ENCODE assay signal across 24 mouse cellular contexts in genomic region chr10:77569481-77569880, GRCm38 (mm10). TPM values are rescaled to one million over a fixed set of nuclear protein-coding genes. Genes with fewer than 3 reads are reported as not detected.
DNase-seq lines count a peak whose midpoint lies in the region; ATAC-seq and TF ChIP-seq lines count a peak whose summit lies in the region.
"Had no signal": no experiment of that assay in that cellular context is flagged by ENCODE, and none has a peak within 500 bp of the region (broad histone marks: within the 10 kb centered on the region; RNA-seq: fewer than 3 reads in every experiment).

No protein-coding gene starts in this region.

- TF ChIP-seq CTCF in liver, postnatal 0 days (IDR thresholded peaks at IDR 0.05; ENCODE audit: low read depth), result no peak
- TF ChIP-seq CTCF in stomach, postnatal 0 days (IDR thresholded peaks at IDR 0.05; ENCODE audit: low read depth), result no peak

- H3K9ac ChIP-seq in liver, postnatal 0 days (replicated peaks), result no peak overlapping the region
- no peak overlapping the region for H3K9ac ChIP-seq in liver, embryonic 11.5 days (ENCODE audit: low read depth, low read length)
- H3K9ac ChIP-seq in intestine, embryonic 15.5 days, result 0 out of 2 replicates have a peak overlapping the region, but pooled peaks have one; percentile 18
- no peak overlapping the region for H3K9ac ChIP-seq in stomach, postnatal 0 days (ENCODE audit: low read length)
- H3K9ac ChIP-seq: forebrain, embryonic 15.5 days; heart, embryonic 15.5 days; limb, embryonic 12.5 days; liver, embryonic 14.5 days had no signal

- ATAC-seq in liver, postnatal 0 days, result no peak
- ATAC-seq in liver, embryonic 11.5 days (replicated peaks; ENCODE audit: low FRiP score), result no peak
- peak; percentile 40 for ATAC-seq in intestine, embryonic 15.5 days
- ATAC-seq in stomach, postnatal 0 days (ENCODE audit: low FRiP score, low TSS enrichment), result no peak
- ATAC-seq: activated CD4-positive, CD25-positive, alpha-beta regulatory T cell, adult 4 months; forebrain, embryonic 15.5 days; hindbrain, postnatal 0 days had no signal

- no peaks in the 10 kb centered on the region for H3K9me3 ChIP-seq in liver, postnatal 0 days (ENCODE audit: low read length)
- H3K9me3 ChIP-seq in liver, embryonic 11.5 days (ENCODE audit: control insufficient read depth, low read length), result no peaks in the 10 kb centered on the region
- H3K9me3 ChIP-seq in embryonic facial prominence, embryonic 10.5 days, result no peaks in the 10 kb centered on the region
- H3K9me3 ChIP-seq in intestine, embryonic 15.5 days, result no peaks in the 10 kb centered on the region
- no peaks in the 10 kb centered on the region for H3K9me3 ChIP-seq in stomach, postnatal 0 days (ENCODE audit: control insufficient read depth, low read length)
- H3K9me3 ChIP-seq: forebrain, embryonic 15.5 days; heart, embryonic 15.5 days; limb, embryonic 12.5 days; midbrain, embryonic 10.5 days had no signal

- no peak for TF ChIP-seq EP300 in liver, postnatal 0 days (IDR thresholded peaks at IDR 0.05; ENCODE audit: low read depth)
- TF ChIP-seq EP300 in stomach, postnatal 0 days (optimal IDR thresholded peaks at IDR 0.05), result no peak

- H3K36me3 ChIP-seq in liver, postnatal 0 days (replicated peaks; ENCODE audit: insufficient read depth, low read length), result no peaks in the 10 kb centered on the region
- no peaks in the 10 kb centered on the region for H3K36me3 ChIP-seq in liver, embryonic 11.5 days (ENCODE audit: control insufficient read depth, insufficient read depth, low read length)
- H3K36me3 ChIP-seq in embryonic facial prominence, embryonic 10.5 days (replicated peaks), result no peaks in the 10 kb centered on the region
- H3K36me3 ChIP-seq in intestine, embryonic 15.5 days, result no peaks in the 10 kb centered on the region
- H3K36me3 ChIP-seq in stomach, postnatal 0 days (ENCODE audit: control insufficient read depth, insufficient read depth, low read length), result no peaks in the 10 kb centered on the region
- H3K36me3 ChIP-seq: forebrain, embryonic 15.5 days; heart, embryonic 15.5 days; limb, embryonic 12.5 days; midbrain, embryonic 10.5 days had no signal

- peak overlapping the region; percentile 70; the same call in 1 of the 2 replicates for H3K27ac ChIP-seq in liver, postnatal 0 days (ENCODE audit: low read depth)
- H3K27ac ChIP-seq in liver, embryonic 11.5 days (ENCODE audit: low read depth, low read length), result no peak overlapping the region
- peak overlapping the region; percentile 63 for H3K27ac ChIP-seq in embryonic facial prominence, embryonic 10.5 days (replicated peaks)
- peak overlapping the region; percentile 87 for H3K27ac ChIP-seq in intestine, embryonic 15.5 days
- H3K27ac ChIP-seq in stomach, postnatal 0 days (replicated peaks), result peak overlapping the region; percentile 72
- H3K27ac ChIP-seq: forebrain, embryonic 15.5 days; heart, embryonic 15.5 days; hindbrain, postnatal 0 days; limb, embryonic 12.5 days; liver, embryonic 14.5 days; midbrain, embryonic 10.5 days had no signal

- peaks cover 14% of the 10 kb centered on the region for H3K4me1 ChIP-seq in liver, postnatal 0 days (ENCODE audit: insufficient read depth)
- no peaks in the 10 kb centered on the region for H3K4me1 ChIP-seq in liver, embryonic 11.5 days (replicated peaks; ENCODE audit: control insufficient read depth, insufficient read depth, low read length)
- peaks cover 20% of the 10 kb centered on the region for H3K4me1 ChIP-seq in embryonic facial prominence, embryonic 10.5 days
- H3K4me1 ChIP-seq in intestine, embryonic 15.5 days (replicated peaks), result peaks cover 14% of the 10 kb centered on the region
- H3K4me1 ChIP-seq in stomach, postnatal 0 days (replicated peaks; ENCODE audit: control insufficient read depth, insufficient read depth), result no peaks in the 10 kb centered on the region; the same call in 1 of the 2 replicates
- H3K4me1 ChIP-seq: forebrain, embryonic 15.5 days; heart, embryonic 15.5 days had no signal

- H3K4me2 ChIP-seq in liver, postnatal 0 days (ENCODE audit: low read depth, low read length), result no peak overlapping the region
- H3K4me2 ChIP-seq in liver, embryonic 11.5 days, result no peak overlapping the region
- peak overlapping the region; percentile 46 for H3K4me2 ChIP-seq in intestine, embryonic 15.5 days (replicated peaks)
- no peak overlapping the region for H3K4me2 ChIP-seq in stomach, postnatal 0 days (replicated peaks; ENCODE audit: low read depth)
- H3K4me2 ChIP-seq: forebrain, embryonic 15.5 days; heart, embryonic 15.5 days; limb, embryonic 12.5 days had no signal

- 56% methylated on average over 7 of the region's 7 CpGs for WGBS in liver, postnatal 0 days (ENCODE audit: insufficient replicate concordance)
- WGBS in liver, embryonic 11.5 days, result 44% methylated on average over 7 of the region's 7 CpGs
- 41% methylated on average over 7 of the region's 7 CpGs for WGBS in embryonic facial prominence, embryonic 10.5 days
- 30% methylated on average over 7 of the region's 7 CpGs for WGBS in intestine, embryonic 15.5 days
- WGBS in stomach, postnatal 0 days, result 19% methylated on average over 7 of the region's 7 CpGs

- H3K4me3 ChIP-seq in liver, postnatal 0 days (ENCODE audit: low read depth, low read length), result no peak overlapping the region
- H3K4me3 ChIP-seq in liver, embryonic 11.5 days (ENCODE audit: low read depth, low read length), result no peak overlapping the region
- no peak overlapping the region for H3K4me3 ChIP-seq in embryonic facial prominence, embryonic 10.5 days
- no peak overlapping the region for H3K4me3 ChIP-seq in intestine, embryonic 15.5 days (replicated peaks)
- H3K4me3 ChIP-seq in stomach, postnatal 0 days (ENCODE audit: low read depth, low read length), result no peak overlapping the region
- H3K4me3 ChIP-seq: forebrain, embryonic 15.5 days; heart, embryonic 15.5 days; limb, embryonic 12.5 days; midbrain, embryonic 10.5 days had no signal

- no peaks in the 10 kb centered on the region for H3K27me3 ChIP-seq in liver, postnatal 0 days (ENCODE audit: insufficient read depth, low read length)
- H3K27me3 ChIP-seq in liver, embryonic 11.5 days (replicated peaks; ENCODE audit: control insufficient read depth, insufficient read depth, low read length), result no peaks in the 10 kb centered on the region
- no peaks in the 10 kb centered on the region for H3K27me3 ChIP-seq in embryonic facial prominence, embryonic 10.5 days (replicated peaks; ENCODE audit: low read depth, poor library complexity, severe bottlenecking)
- no peaks in the 10 kb centered on the region for H3K27me3 ChIP-seq in intestine, embryonic 15.5 days (replicated peaks)
- H3K27me3 ChIP-seq in stomach, postnatal 0 days (ENCODE audit: control insufficient read depth, insufficient read depth, low read length), result no peaks in the 10 kb centered on the region
- H3K27me3 ChIP-seq: forebrain, embryonic 15.5 days; heart, embryonic 15.5 days had no signal

- no peak for DNase-seq in liver, postnatal 0 days
- DNase-seq in liver, embryonic 11.5 days (ENCODE audit: low spot score), result no peak
- DNase-seq in embryonic facial prominence, embryonic 10.5 days (ENCODE audit: low spot score), result peak; percentile 26
- DNase-seq in stomach, postnatal 0 days (ENCODE audit: low spot score), result no peak
- no peak for DNase-seq in testis, postnatal 14 days (ENCODE audit: low spot score)
- DNase-seq in right cerebral cortex, postnatal 25 days, result no peak
- DNase-seq: adrenal gland, postnatal 25 days; cerebellum, adult 11 months; cerebellum, postnatal 10 days; gastrocnemius, postnatal 25 days; heart, postnatal 4 days; layer of hippocampus, adult 9-11 months; lung, postnatal 4 days; retina, postnatal 1 day; right cerebral cortex, postnatal 4 days; thymus, adult 18-20 months had no signal

RNA-seq across cellular contexts. Expression of gene Pttg1ip, which starts 12.0 kb away (rescaled TPM):
- 126 and 129 TPM in 2 replicates for polyA plus RNA-seq in liver, postnatal 0 days (2015; fragmentation: Nextera tagmentation; extraction: Ambion mirVana)
- polyA plus RNA-seq in liver, embryonic 11.5 days (2014; fragmentation: Nextera tagmentation; extraction: Ambion mirVana), result 94.0 and 99.7 TPM in 2 replicates
- polyA plus RNA-seq in embryonic facial prominence, embryonic 10.5 days (2016; fragmentation: Nextera tagmentation; extraction: Ambion mirVana), result 65.6 and 71.0 TPM in 2 replicates
- 146 and 156 TPM in 2 replicates for polyA plus RNA-seq in intestine, embryonic 15.5 days (2015; fragmentation: Nextera tagmentation; extraction: Ambion mirVana)
- 278 and 317 TPM in 2 replicates for polyA plus RNA-seq in stomach, postnatal 0 days (2015; fragmentation: Nextera tagmentation; extraction: Ambion mirVana)

RNA-seq across cellular contexts. Expression of gene Sumo3, which starts 36.4 kb away (rescaled TPM):
- 105 and 111 TPM in 2 replicates for polyA plus RNA-seq in liver, postnatal 0 days (2015; fragmentation: Nextera tagmentation; extraction: Ambion mirVana)
- polyA plus RNA-seq in liver, embryonic 11.5 days (2014; fragmentation: Nextera tagmentation; extraction: Ambion mirVana), result 249 and 271 TPM in 2 replicates
- 419 and 445 TPM in 2 replicates for polyA plus RNA-seq in embryonic facial prominence, embryonic 10.5 days (2016; fragmentation: Nextera tagmentation; extraction: Ambion mirVana)
- 338 and 345 TPM in 2 replicates for polyA plus RNA-seq in intestine, embryonic 15.5 days (2015; fragmentation: Nextera tagmentation; extraction: Ambion mirVana)
- 232 and 239 TPM in 2 replicates for polyA plus RNA-seq in stomach, postnatal 0 days (2015; fragmentation: Nextera tagmentation; extraction: Ambion mirVana)

RNA-seq across cellular contexts. Expression of gene Gm49325, which starts 36.5 kb away (rescaled TPM):
- polyA plus RNA-seq in liver, postnatal 0 days (2015; fragmentation: Nextera tagmentation; extraction: Ambion mirVana), result 8.4 and 13.3 TPM in 2 replicates
- 1.8 and 4.5 TPM in 2 replicates for polyA plus RNA-seq in liver, embryonic 11.5 days (2014; fragmentation: Nextera tagmentation; extraction: Ambion mirVana)
- polyA plus RNA-seq in embryonic facial prominence, embryonic 10.5 days (2016; fragmentation: Nextera tagmentation; extraction: Ambion mirVana), result 1.9 and 8.0 TPM in 2 replicates
- polyA plus RNA-seq in intestine, embryonic 15.5 days (2015; fragmentation: Nextera tagmentation; extraction: Ambion mirVana), result 4.1 and 5.4 TPM in 2 replicates
- 12.6 and 17.3 TPM in 2 replicates for polyA plus RNA-seq in stomach, postnatal 0 days (2015; fragmentation: Nextera tagmentation; extraction: Ambion mirVana)

RNA-seq across cellular contexts. Expression of gene Itgb2, which starts 39.4 kb away (rescaled TPM):
- 18.7 and 23.1 TPM in 2 replicates for polyA plus RNA-seq in liver, postnatal 0 days (2015; fragmentation: Nextera tagmentation; extraction: Ambion mirVana)
- 18.6 and 19.1 TPM in 2 replicates for polyA plus RNA-seq in liver, embryonic 11.5 days (2014; fragmentation: Nextera tagmentation; extraction: Ambion mirVana)
- polyA plus RNA-seq in embryonic facial prominence, embryonic 10.5 days (2016; fragmentation: Nextera tagmentation; extraction: Ambion mirVana), result 0.60 and 1.3 TPM in 2 replicates
- 3.2 and 3.7 TPM in 2 replicates for polyA plus RNA-seq in intestine, embryonic 15.5 days (2015; fragmentation: Nextera tagmentation; extraction: Ambion mirVana)
- polyA plus RNA-seq in stomach, postnatal 0 days (2015; fragmentation: Nextera tagmentation; extraction: Ambion mirVana), result 1.3 TPM in 2 replicates

RNA-seq across cellular contexts. Expression of gene Ube2g2, which starts 52.6 kb away (rescaled TPM):
- 37.4 and 40.4 TPM in 2 replicates for polyA plus RNA-seq in liver, postnatal 0 days (2015; fragmentation: Nextera tagmentation; extraction: Ambion mirVana)
- polyA plus RNA-seq in liver, embryonic 11.5 days (2014; fragmentation: Nextera tagmentation; extraction: Ambion mirVana), result 62.1 and 67.9 TPM in 2 replicates
- polyA plus RNA-seq in embryonic facial prominence, embryonic 10.5 days (2016; fragmentation: Nextera tagmentation; extraction: Ambion mirVana), result 98.9 and 101 TPM in 2 replicates
- 65.0 and 70.3 TPM in 2 replicates for polyA plus RNA-seq in intestine, embryonic 15.5 days (2015; fragmentation: Nextera tagmentation; extraction: Ambion mirVana)
- 53.8 and 54.5 TPM in 2 replicates for polyA plus RNA-seq in stomach, postnatal 0 days (2015; fragmentation: Nextera tagmentation; extraction: Ambion mirVana)
